Mouse (Mus musculus) heart, postnatal 0 days (tissue): ENCODE results near the gene Mmp21. TPM values are rescaled to one million over a fixed set of nuclear protein-coding genes. Genes with fewer than 3 reads are reported as not detected.

Experiments
- ATAC-seq: fragments of 200-750 bp; cut with Nextera tagmentation; 2 replicates; pipeline ENCODE4 v1.8.0; 2017; ENCODE audit warnings: low read depth, moderate number of reproducible peaks, moderate library complexity; ENCODE audit not compliant: insufficient read depth
- DNase-seq: peaks from one replicate; pipeline ENCODE4 v3.0.0-alpha.2; 2016; ENCODE audit warnings: low spot score
- H3K27ac ChIP-seq: fragments of 300-500 bp; sonication (generic); 2 replicates; pipeline ENCODE4 v1.5.1; 2014; ENCODE audit warnings: low read depth, mild to moderate bottlenecking
- H3K27me3 ChIP-seq: fragments of 300-500 bp; sonication (generic); 2 replicates; pipeline ENCODE4 v1.6.1; 2014; ENCODE audit warnings: low read length, mixed read lengths; ENCODE audit not compliant: control insufficient read depth, insufficient read depth
- H3K36me3 ChIP-seq: fragments of 300-500 bp; sonication (generic); replicated peaks from 2 replicates; pipeline ENCODE4 v1.6.1; 2014; ENCODE audit warnings: low read length, mixed read lengths; ENCODE audit not compliant: control insufficient read depth, insufficient read depth
- H3K4me1 ChIP-seq: fragments of 300-500 bp; sonication (generic); 2 replicates; pipeline ENCODE4 v1.6.1; 2014; ENCODE audit warnings: antibody characterized with exemption; ENCODE audit not compliant: control insufficient read depth, insufficient read depth
- H3K4me2 ChIP-seq: fragments of 300-500 bp; sonication (generic); 2 replicates; pipeline ENCODE4 v1.6.1; 2014; ENCODE audit warnings: low read depth, mild to moderate bottlenecking, low read length, moderate library complexity
- H3K4me3 ChIP-seq: fragments of 300-500 bp; sonication (generic); 2 replicates; pipeline ENCODE4 v1.5.1; 2014; ENCODE audit warnings: low read depth, low read length
- H3K9ac ChIP-seq: fragments of 300-500 bp; sonication (generic); replicated peaks from 2 replicates; pipeline ENCODE4 v1.6.1; 2014; ENCODE audit warnings: low read depth, low read length, mixed read lengths
- H3K9me3 ChIP-seq: fragments of 300-500 bp; sonication (generic); replicated peaks from 2 replicates; pipeline ENCODE4 v1.6.1; 2016; ENCODE audit warnings: low read length; ENCODE audit not compliant: control insufficient read depth
- CTCF ChIP-seq: IDR thresholded peaks from 2 replicates; pipeline ENCODE4 v1.5.1; 2016; ENCODE audit warnings: antibody characterized with exemption, control low read depth, low read depth
- EP300 ChIP-seq: IDR thresholded peaks from 2 replicates; pipeline ENCODE4 v1.6.1; 2016; ENCODE audit warnings: antibody characterized with exemption, low read depth
- WGBS: fragments of 180-500 bp; shearing (Covaris S2); extraction: QIAGEN DNeasy Blood & Tissue Kit; methylation state at CpG from one replicate; pipeline ENCODE4 v1.1.7; 2014; 5-methylcytosine and 5-hydroxymethylcytosine counted together
- polyA plus RNA-seq: library from polyadenylated mRNA; unstranded; fragments of >200 nt; fragmentation: Nextera tagmentation; extraction: Ambion mirVana; gene quantifications from 2 replicates; pipeline ENCODE4 v1.2.1, GENCODE M21; 2015
- total RNA-seq: library from RNA; depleted of rRNA; stranded (reverse); fragments of >200 nt; gene quantifications from 2 replicates; pipeline ENCODE4 v1.2.3, GENCODE M21; 2014; ENCODE audit warnings: low replicate concordance; rRNA removed

The Mmp21 gene
- total and polyA plus RNA-seq, 2 experiments from 2014 or later = not detected

GRCm38 (mm10) chr7:133636738-133637352 lies 43.0 kb downstream of the Mmp21 start:
- Histone ChIP-seq H3K27me3 (no peaks in the 10 kb centered on the region), H3K4me3 (peak overlapping the region; percentile 95), H3K9me3 (no peaks in the 10 kb centered on the region), H3K27ac (peak overlapping the region; percentile 94), H3K9ac (peak overlapping the region; percentile 77), H3K4me2 (peak overlapping the region; percentile 96), H3K4me1 (peaks cover 7% of the 10 kb centered on the region; the same call in 1 of the 2 replicates), H3K36me3 (peaks cover 14% of the 10 kb centered on the region)
- TF ChIP-seq EP300 (no peak), CTCF (peak; percentile 82)
- ATAC-seq = peak; percentile 1; the same call in 1 of the 2 replicates
- WGBS = 2% methylated on average over 21 of the region's 21 CpGs
- peak; percentile 70 for DNase-seq

- no peaks in the 10 kb centered on the region for H3K36me3 ChIP-seq
- 56% methylated on average over 10 of the region's 12 CpGs for WGBS
- ATAC-seq (no peak), DNase-seq (no peak)
- H3K9me3 ChIP-seq = no peaks in the 10 kb centered on the region
- no peaks in the 10 kb centered on the region for H3K27me3 ChIP-seq
- 0 out of 2 replicates have a peak overlapping the region, but pooled peaks have one; percentile 6 for H3K9ac ChIP-seq
- H3K4me3 ChIP-seq = no peak overlapping the region
- peaks cover 7% of the 10 kb centered on the region; the same call in 1 of the 2 replicates for H3K4me1 ChIP-seq
- no peak overlapping the region for H3K4me2 ChIP-seq
- TF ChIP-seq EP300 = no peak
- TF ChIP-seq CTCF = no peak
- no peak overlapping the region for H3K27ac ChIP-seq
Measured at GRCm38 (mm10) chr7:133634932-133635650, 44.8 kb downstream of the Mmp21 start.

DNA sequence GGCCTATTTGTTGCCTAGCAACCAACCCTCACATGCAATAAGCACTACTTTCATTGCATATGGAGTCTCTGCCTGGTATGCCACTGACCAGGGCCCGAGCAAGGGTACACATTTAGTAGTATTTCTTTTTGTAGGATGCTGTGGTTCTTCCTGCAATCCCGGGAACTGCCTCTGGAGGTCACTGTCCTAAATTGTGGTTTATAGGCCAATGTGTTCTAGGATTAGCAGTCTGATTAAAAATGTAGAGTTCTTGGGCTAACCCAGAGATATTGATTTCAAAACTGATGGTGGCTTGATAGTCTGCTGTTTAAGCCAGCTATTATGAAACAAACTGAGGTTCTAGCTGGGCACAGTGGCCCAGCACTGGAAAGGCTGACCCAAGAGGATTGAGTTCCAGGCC lies 47.4 kb downstream of the Mmp21 start:
- peak; percentile 13 for DNase-seq
- no peak overlapping the region for H3K9ac ChIP-seq
- 21% methylated on average over 2 of the region's 2 CpGs for WGBS

GRCm38 (mm10) chr7:133630821-133631220 lies 49.0 kb downstream of the Mmp21 start:
- Histone ChIP-seq H3K36me3 (no peaks in the 10 kb centered on the region), H3K4me2 (no peak overlapping the region), H3K4me3 (no peak overlapping the region), H3K27me3 (no peaks in the 10 kb centered on the region), H3K9ac (no peak overlapping the region), H3K27ac (no peak overlapping the region), H3K9me3 (no peaks in the 10 kb centered on the region), H3K4me1 (no peaks in the 10 kb centered on the region)
- 65% methylated on average over 5 of the region's 5 CpGs for WGBS
- TF ChIP-seq EP300 (no peak), CTCF (no peak)
- ATAC-seq (no peak), DNase-seq (no peak)

More for the DNA sequence above, 47.4 kb downstream of the Mmp21 start:
- Histone ChIP-seq H3K27ac (no peak overlapping the region), H3K27me3 (no peaks in the 10 kb centered on the region), H3K4me1 (no peaks in the 10 kb centered on the region), H3K36me3 (no peaks in the 10 kb centered on the region), H3K9me3 (no peaks in the 10 kb centered on the region), H3K4me3 (no peak overlapping the region), H3K4me2 (no peak overlapping the region)
- no peak for ATAC-seq
- TF ChIP-seq CTCF = peak; percentile 60
- no peak for TF ChIP-seq EP300

GRCm38 (mm10) chr7:133627184-133627936 lies 52.5 kb downstream of the Mmp21 start:
- Histone ChIP-seq H3K4me3 (no peak overlapping the region), H3K36me3 (no peaks in the 10 kb centered on the region), H3K9ac (no peak overlapping the region), H3K4me2 (no peak overlapping the region), H3K9me3 (no peaks in the 10 kb centered on the region), H3K27ac (no peak overlapping the region), H3K27me3 (no peaks in the 10 kb centered on the region), H3K4me1 (no peaks in the 10 kb centered on the region)
- ATAC-seq (no peak), DNase-seq (no peak)
- TF ChIP-seq EP300 (no peak), CTCF (no peak)
- 56% methylated on average over 14 of the region's 14 CpGs for WGBS

Other genes starting within 250 kb of the Mmp21 start
- not detected in 2 replicates for gene Tex36, start 77.9 kb downstream of the Mmp21 start, total RNA-seq
- not detected in 2 replicates for gene Tex36, start 77.9 kb downstream of the Mmp21 start, polyA plus RNA-seq
- gene Edrf1, start 42.5 kb downstream of the Mmp21 start, total RNA-seq = 6.3 and 19.4 TPM in 2 replicates
- 7.3 and 8.4 TPM in 2 replicates for gene Edrf1, start 42.5 kb downstream of the Mmp21 start, polyA plus RNA-seq
- gene Bccip, start 29.3 kb upstream of the Mmp21 start, total RNA-seq = 24.3 and 46.1 TPM in 2 replicates
- 87.4 and 93.1 TPM in 2 replicates for gene Bccip, start 29.3 kb upstream of the Mmp21 start, polyA plus RNA-seq
- 15.3 and 30.8 TPM in 2 replicates for gene Uros, start 30.0 kb upstream of the Mmp21 start, total RNA-seq
- gene Uros, start 30.0 kb upstream of the Mmp21 start, polyA plus RNA-seq = 35.0 and 38.2 TPM in 2 replicates
- gene Fank1, start 96.8 kb upstream of the Mmp21 start, total RNA-seq = not detected in 2 replicates
- gene Fank1, start 96.8 kb upstream of the Mmp21 start, polyA plus RNA-seq = 0.08 and 0.41 TPM in 2 replicates
- gene Dhx32, start 102.7 kb upstream of the Mmp21 start, total RNA-seq = 59.8 and 64.3 TPM in 2 replicates
- 33.1 and 37.1 TPM in 2 replicates for gene Dhx32, start 102.7 kb upstream of the Mmp21 start, polyA plus RNA-seq